Mouse (Mus musculus) stomach, embryonic 15.5 days (tissue): ENCODE results near the gene Sim2. TPM values are rescaled to one million over a fixed set of nuclear protein-coding genes. Genes with fewer than 3 reads are reported as not detected.
A peak's percentile ranks its signal among the peaks of the same experiment; 100 is the strongest.

Source experiments
- ATAC-seq: fragments of 200-750 bp; cut with Nextera tagmentation; 2 replicates; pipeline ENCODE4 v1.8.0; 2017; ENCODE audit warnings: low read depth, moderate number of reproducible peaks, moderate TSS enrichment; ENCODE audit not compliant: insufficient read depth, low FRiP score
- H3K27ac ChIP-seq: fragments of 300-500 bp; sonication (generic); 2 replicates; pipeline ENCODE4 v1.5.1; 2015; ENCODE audit warnings: mild to moderate bottlenecking, inconsistent platforms
- H3K27me3 ChIP-seq: fragments of 300-500 bp; sonication (generic); replicated peaks from 2 replicates; pipeline ENCODE4 v1.6.1; 2015; ENCODE audit warnings: inconsistent platforms
- H3K36me3 ChIP-seq: fragments of 300-500 bp; sonication (generic); 2 replicates; pipeline ENCODE4 v1.6.1; 2015; ENCODE audit warnings: inconsistent platforms
- H3K4me1 ChIP-seq: fragments of 300-500 bp; sonication (generic); 2 replicates; pipeline ENCODE4 v1.6.1; 2015; ENCODE audit warnings: inconsistent platforms
- H3K4me2 ChIP-seq: fragments of 300-500 bp; sonication (generic); 2 replicates; pipeline ENCODE4 v1.6.1; 2015; ENCODE audit warnings: mild to moderate bottlenecking, inconsistent platforms
- H3K4me3 ChIP-seq: fragments of 300-500 bp; sonication (generic); replicated peaks from 2 replicates; pipeline ENCODE4 v1.5.1; 2015; ENCODE audit warnings: inconsistent platforms
- H3K9ac ChIP-seq: fragments of 300-500 bp; sonication (generic); 2 replicates; pipeline ENCODE4 v1.6.1; 2015; ENCODE audit warnings: inconsistent platforms
- H3K9me3 ChIP-seq: fragments of 300-500 bp; sonication (generic); 2 replicates; pipeline ENCODE4 v1.6.1; 2016; ENCODE audit warnings: inconsistent platforms
- WGBS: fragments of 180-500 bp; shearing (Covaris S2); methylation state at CpG from one replicate; pipeline ENCODE4 v1.1.7; 2015; 5-methylcytosine and 5-hydroxymethylcytosine counted together
- polyA plus RNA-seq: library from polyadenylated mRNA; unstranded; fragments of >200 nt; fragmentation: Nextera tagmentation; extraction: Ambion mirVana; gene quantifications from 2 replicates; pipeline ENCODE4 v1.2.1, GENCODE M21; 2015

Sim2 gene
- polyA plus RNA-seq, 1 experiment from 2014 or later = 0.31 TPM

GRCm38 (mm10) chr16:94118394-94118793 lies 33.7 kb downstream of the Sim2 start:
- H3K4me2 ChIP-seq = no peak overlapping the region
- peaks cover 6% of the 10 kb centered on the region; the same call in 1 of the 2 replicates for H3K4me1 ChIP-seq
- no peak overlapping the region for H3K4me3 ChIP-seq
- 100% methylated on average over 1 of the region's 1 CpGs for WGBS
- H3K36me3 ChIP-seq = no peaks in the 10 kb centered on the region
- peaks cover 7% of the 10 kb centered on the region for H3K27me3 ChIP-seq
- H3K9ac ChIP-seq = no peak overlapping the region
- H3K27ac ChIP-seq = no peak overlapping the region
- no peaks in the 10 kb centered on the region for H3K9me3 ChIP-seq
- no peak for ATAC-seq

GRCm38 (mm10) chr16:94122347-94122746 lies 37.6 kb downstream of the Sim2 start:
- H3K27me3 ChIP-seq = peaks cover 39% of the 10 kb centered on the region
- no peak overlapping the region for H3K4me2 ChIP-seq
- no peaks in the 10 kb centered on the region for H3K9me3 ChIP-seq
- H3K9ac ChIP-seq = no peak overlapping the region
- H3K4me1 ChIP-seq = peaks cover 17% of the 10 kb centered on the region; the same call in 1 of the 2 replicates
- ATAC-seq = no peak
- H3K27ac ChIP-seq = no peak overlapping the region
- H3K4me3 ChIP-seq = no peak overlapping the region
- 90% methylated on average over 3 of the region's 3 CpGs for WGBS
- no peaks in the 10 kb centered on the region for H3K36me3 ChIP-seq

GRCm38 (mm10) chr16:94123247-94123646 lies 38.5 kb downstream of the Sim2 start:
- peaks cover 39% of the 10 kb centered on the region for H3K27me3 ChIP-seq

GRCm38 (mm10) chr16:94125172-94125981 lies 40.6 kb downstream of the Sim2 start:
- peak; percentile 43; the same call in 1 of the 2 replicates for ATAC-seq
- 2% methylated on average over 81 of the region's 83 CpGs for WGBS
- Histone ChIP-seq H3K4me1 (peaks cover 12% of the 10 kb centered on the region; the same call in 1 of the 2 replicates), H3K4me3 (peak overlapping the region; percentile 45), H3K4me2 (peak overlapping the region; percentile 93), H3K36me3 (no peaks in the 10 kb centered on the region), H3K9ac (peak overlapping the region; percentile 34; the same call in 1 of the 2 replicates), H3K9me3 (no peaks in the 10 kb centered on the region), H3K27ac (no peak overlapping the region), H3K27me3 (peaks cover 39% of the 10 kb centered on the region)

More at GRCm38 (mm10) chr16:94123247-94123646, 38.5 kb downstream of the Sim2 start:
- no peak for ATAC-seq
- WGBS = 78% methylated on average over 11 of the region's 11 CpGs
- Histone ChIP-seq H3K9ac (no peak overlapping the region), H3K9me3 (no peaks in the 10 kb centered on the region), H3K4me1 (peaks cover 14% of the 10 kb centered on the region; the same call in 1 of the 2 replicates), H3K4me3 (no peak overlapping the region), H3K36me3 (no peaks in the 10 kb centered on the region), H3K27ac (no peak overlapping the region), H3K4me2 (no peak overlapping the region)

- no peak overlapping the region for H3K4me2 ChIP-seq
- peaks cover 39% of the 10 kb centered on the region for H3K27me3 ChIP-seq
These were observed 41.5 kb downstream of the Sim2 start for GRCm38 (mm10) chr16:94126200-94126599.

GRCm38 (mm10) chr16:94128236-94128835 lies 43.6 kb downstream of the Sim2 start:
- Histone ChIP-seq H3K4me3 (no peak overlapping the region), H3K4me1 (peaks cover 11% of the 10 kb centered on the region; the same call in 1 of the 2 replicates), H3K4me2 (no peak overlapping the region), H3K27me3 (peaks cover 32% of the 10 kb centered on the region), H3K9me3 (no peaks in the 10 kb centered on the region), H3K36me3 (no peaks in the 10 kb centered on the region), H3K27ac (no peak overlapping the region), H3K9ac (no peak overlapping the region)
- ATAC-seq = no peak
- WGBS = 66% methylated on average over 2 of the region's 2 CpGs

More at GRCm38 (mm10) chr16:94126200-94126599, 41.5 kb downstream of the Sim2 start:
- no peak for ATAC-seq
- Histone ChIP-seq H3K4me1 (peaks cover 11% of the 10 kb centered on the region; the same call in 1 of the 2 replicates), H3K27ac (no peak overlapping the region), H3K36me3 (no peaks in the 10 kb centered on the region), H3K9me3 (no peaks in the 10 kb centered on the region), H3K4me3 (peak overlapping the region; percentile 45), H3K9ac (no peak overlapping the region)
- 49% methylated on average over 9 of the region's 9 CpGs for WGBS

- Histone ChIP-seq H3K27me3 (no peaks in the 10 kb centered on the region), H3K4me3 (no peak overlapping the region), H3K27ac (no peak overlapping the region), H3K4me2 (no peak overlapping the region), H3K4me1 (no peaks in the 10 kb centered on the region), H3K9me3 (no peaks in the 10 kb centered on the region), H3K36me3 (no peaks in the 10 kb centered on the region), H3K9ac (no peak overlapping the region)
- ATAC-seq = no peak
- WGBS = 73% methylated on average over 10 of the region's 10 CpGs
These were observed 49.5 kb downstream of the Sim2 start for GRCm38 (mm10) chr16:94134218-94134617.

GRCm38 (mm10) chr16:94140746-94141145 lies 56.0 kb downstream of the Sim2 start:
- ATAC-seq = no peak
- H3K36me3 ChIP-seq = no peaks in the 10 kb centered on the region
- peaks cover 7% of the 10 kb centered on the region for H3K4me1 ChIP-seq
- no peaks in the 10 kb centered on the region for H3K27me3 ChIP-seq
- H3K4me2 ChIP-seq = no peak overlapping the region
- H3K27ac ChIP-seq = no peak overlapping the region
- H3K9me3 ChIP-seq = no peaks in the 10 kb centered on the region
- 70% methylated on average over 10 of the region's 10 CpGs for WGBS
- H3K9ac ChIP-seq = no peak overlapping the region
- H3K4me3 ChIP-seq = no peak overlapping the region

GRCm38 (mm10) chr16:94143325-94143724 lies 58.6 kb downstream of the Sim2 start:
- Histone ChIP-seq H3K27ac (peak overlapping the region; percentile 32; the same call in 1 of the 2 replicates), H3K9ac (no peak overlapping the region), H3K4me3 (no peak overlapping the region), H3K27me3 (no peaks in the 10 kb centered on the region), H3K9me3 (no peaks in the 10 kb centered on the region), H3K4me2 (peak overlapping the region; percentile 15; the same call in 1 of the 2 replicates), H3K36me3 (no peaks in the 10 kb centered on the region), H3K4me1 (peaks cover 11% of the 10 kb centered on the region)
- 13% methylated on average over 10 of the region's 10 CpGs for WGBS
- ATAC-seq = peak; percentile 41; the same call in 1 of the 2 replicates

GRCm38 (mm10) chr16:94148139-94148538 lies 63.4 kb downstream of the Sim2 start:
- Histone ChIP-seq H3K27me3 (no peaks in the 10 kb centered on the region), H3K9me3 (no peaks in the 10 kb centered on the region), H3K27ac (peak overlapping the region; percentile 31; the same call in 1 of the 2 replicates), H3K36me3 (no peaks in the 10 kb centered on the region), H3K4me1 (peaks cover 29% of the 10 kb centered on the region), H3K4me3 (no peak overlapping the region), H3K4me2 (peak overlapping the region; percentile 2), H3K9ac (no peak overlapping the region)
- 47% methylated on average over 11 of the region's 11 CpGs for WGBS
- ATAC-seq = no peak

- Histone ChIP-seq H3K27me3 (no peaks in the 10 kb centered on the region), H3K9ac (no peak overlapping the region), H3K36me3 (no peaks in the 10 kb centered on the region), H3K4me1 (peaks cover 22% of the 10 kb centered on the region; the same call in 1 of the 2 replicates), H3K4me3 (no peak overlapping the region), H3K4me2 (peak overlapping the region; percentile 14; the same call in 1 of the 2 replicates), H3K27ac (peak overlapping the region; percentile 80), H3K9me3 (no peaks in the 10 kb centered on the region)
- WGBS = 54% methylated on average over 15 of the region's 15 CpGs
- peak; percentile 95 for ATAC-seq
These were observed 65.7 kb downstream of the Sim2 start for GRCm38 (mm10) chr16:94150125-94151103.
